Mouse (Mus musculus) forebrain, embryonic 16.5 days (tissue): ENCODE measurements around the gene Duoxa2. TPM values are rescaled to one million over a fixed set of nuclear protein-coding genes. Genes with fewer than 3 reads are reported as not detected.
"Not testable (repeated sequence)": the region's sequence is repeated elsewhere in the genome, so short reads cannot be mapped to it uniquely, and the experiment has no call there.

Source experiments
- ATAC-seq: fragments of 200-750 bp; cut with Nextera tagmentation; 2 replicates; pipeline ENCODE4 v1.8.0; 2017; ENCODE audit warnings: mild to moderate bottlenecking, moderate library complexity
- H3K27ac ChIP-seq: fragments of 300-500 bp; sonication (generic); 2 replicates; pipeline ENCODE4 v1.5.1; 2014; ENCODE audit warnings: low read length, control low read depth
- H3K27me3 ChIP-seq: fragments of 300-500 bp; sonication (generic); replicated peaks from 2 replicates; pipeline ENCODE4 v1.6.1; 2014; ENCODE audit warnings: low read length; ENCODE audit not compliant: control insufficient read depth, insufficient read depth
- H3K36me3 ChIP-seq: fragments of 300-500 bp; sonication (generic); 2 replicates; pipeline ENCODE4 v1.6.1; 2014; ENCODE audit not compliant: control insufficient read depth, insufficient read depth
- H3K4me1 ChIP-seq: fragments of 300-500 bp; sonication (generic); replicated peaks from 2 replicates; pipeline ENCODE4 v1.6.1; 2014; ENCODE audit warnings: low read length; ENCODE audit not compliant: control insufficient read depth, insufficient read depth
- H3K4me2 ChIP-seq: fragments of 300-500 bp; sonication (generic); 2 replicates; pipeline ENCODE4 v1.6.1; 2014; ENCODE audit warnings: mild to moderate bottlenecking, low read length, control low read depth
- H3K4me3 ChIP-seq: fragments of 300-500 bp; sonication (generic); replicated peaks from 2 replicates; pipeline ENCODE4 v1.5.1; 2014; ENCODE audit warnings: mild to moderate bottlenecking, low read length, control low read depth
- H3K9ac ChIP-seq: fragments of 300-500 bp; sonication (generic); replicated peaks from 2 replicates; pipeline ENCODE4 v1.6.1; 2014; ENCODE audit warnings: low read depth, low read length, control low read depth
- H3K9me3 ChIP-seq: fragments of 300-500 bp; sonication (generic); 2 replicates; pipeline ENCODE4 v1.6.1; 2016; ENCODE audit warnings: low read length; ENCODE audit not compliant: control insufficient read depth
- WGBS: fragments of 180-500 bp; shearing (Covaris S2); extraction: QIAGEN DNeasy Blood & Tissue Kit; methylation state at CpG from one replicate; pipeline ENCODE4 v1.1.7; 2014; 5-methylcytosine and 5-hydroxymethylcytosine counted together
- polyA plus RNA-seq: library from polyadenylated mRNA; unstranded; fragments of >200 nt; fragmentation: Nextera tagmentation; extraction: Ambion mirVana; gene quantifications from 2 replicates; pipeline ENCODE4 v1.2.1, GENCODE M21; 2015

Gene Duoxa2
- polyA plus RNA-seq, 1 experiment from 2014 or later = not detected

DNA sequence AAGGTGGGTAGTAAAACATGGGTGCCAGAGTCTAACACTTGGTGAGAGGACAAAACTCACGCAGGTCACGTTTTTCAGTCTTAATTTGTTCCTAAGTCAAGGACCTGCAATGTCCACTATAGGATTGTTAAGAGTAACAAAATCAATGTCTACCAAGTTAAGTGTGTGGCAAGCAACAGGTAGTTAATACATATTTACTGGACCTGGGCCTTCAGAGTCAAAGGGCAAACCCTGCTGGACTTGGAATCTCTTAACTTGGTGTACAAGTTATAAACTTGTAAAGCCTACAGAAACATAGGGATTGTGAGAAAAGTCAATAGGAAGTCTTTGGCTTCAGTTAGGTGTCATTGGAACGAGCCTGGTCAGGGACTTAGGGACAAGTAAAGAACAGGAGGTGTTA is 25.9 kb downstream of the Duoxa2 start:
- no peaks in the 10 kb centered on the region for H3K36me3 ChIP-seq
- H3K4me3 ChIP-seq = no peak overlapping the region

DNA sequence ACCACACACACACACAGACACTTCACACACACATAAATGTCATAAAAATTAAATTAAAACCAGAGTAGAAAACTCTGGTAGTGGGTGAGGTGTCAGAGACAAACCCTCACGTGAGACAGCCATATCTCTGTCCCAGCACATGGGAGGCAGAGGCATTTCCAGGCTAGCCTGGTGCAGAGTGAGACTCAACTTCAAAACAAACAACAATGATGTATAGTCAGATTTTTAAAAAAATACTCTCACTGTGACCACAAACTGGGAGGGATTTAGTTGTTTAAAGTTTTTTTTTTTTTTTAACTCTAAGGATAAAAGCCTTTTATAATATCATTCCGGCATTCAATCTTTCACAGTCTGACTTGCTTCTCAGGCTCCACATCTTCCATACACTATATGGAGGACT is 26.7 kb downstream of the Duoxa2 start:
- Histone ChIP-seq H3K4me3 (no peak overlapping the region), H3K9me3 (no peaks in the 10 kb centered on the region), H3K4me1 (no peaks in the 10 kb centered on the region), H3K4me2 (no peak overlapping the region), H3K27me3 (no peaks in the 10 kb centered on the region), H3K27ac (no peak overlapping the region), H3K36me3 (no peaks in the 10 kb centered on the region), H3K9ac (no peak overlapping the region)
- no peak for ATAC-seq
- 69% methylated on average over 2 of the region's 2 CpGs for WGBS

More for the DNA sequence above, 25.9 kb downstream of the Duoxa2 start:
- Histone ChIP-seq H3K4me1 (no peaks in the 10 kb centered on the region), H3K4me2 (no peak overlapping the region), H3K27me3 (no peaks in the 10 kb centered on the region), H3K27ac (no peak overlapping the region), H3K9ac (no peak overlapping the region), H3K9me3 (no peaks in the 10 kb centered on the region)
- 75% methylated on average over 3 of the region's 3 CpGs for WGBS
- no peak for ATAC-seq

DNA sequence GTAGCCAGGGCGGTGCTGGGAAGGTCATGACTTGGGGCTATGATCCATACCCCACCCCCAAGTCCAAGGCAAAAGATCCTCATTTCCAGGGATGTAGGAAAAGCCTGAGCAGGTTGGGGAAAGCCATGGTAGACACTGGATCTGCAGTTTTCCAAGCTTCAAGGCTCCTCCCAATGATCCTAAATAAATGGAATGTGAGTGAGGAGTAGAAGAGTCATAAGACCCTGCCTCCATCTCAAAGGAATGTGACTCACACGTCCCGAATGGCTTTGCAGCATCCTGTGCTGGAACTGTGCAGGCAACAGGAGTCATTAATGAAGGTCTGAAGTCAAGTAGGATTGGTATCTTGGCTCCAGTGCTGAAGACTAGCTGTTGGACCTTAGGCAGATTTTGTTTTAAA is 29.3 kb downstream of the Duoxa2 start:
- Histone ChIP-seq H3K4me1 (no peaks in the 10 kb centered on the region), H3K4me3 (no peak overlapping the region), H3K27ac (no peak overlapping the region), H3K36me3 (no peaks in the 10 kb centered on the region), H3K9ac (no peak overlapping the region), H3K27me3 (no peaks in the 10 kb centered on the region), H3K4me2 (no peak overlapping the region), H3K9me3 (no peaks in the 10 kb centered on the region)
- no peak for ATAC-seq
- 81% methylated on average over 3 of the region's 3 CpGs for WGBS

DNA sequence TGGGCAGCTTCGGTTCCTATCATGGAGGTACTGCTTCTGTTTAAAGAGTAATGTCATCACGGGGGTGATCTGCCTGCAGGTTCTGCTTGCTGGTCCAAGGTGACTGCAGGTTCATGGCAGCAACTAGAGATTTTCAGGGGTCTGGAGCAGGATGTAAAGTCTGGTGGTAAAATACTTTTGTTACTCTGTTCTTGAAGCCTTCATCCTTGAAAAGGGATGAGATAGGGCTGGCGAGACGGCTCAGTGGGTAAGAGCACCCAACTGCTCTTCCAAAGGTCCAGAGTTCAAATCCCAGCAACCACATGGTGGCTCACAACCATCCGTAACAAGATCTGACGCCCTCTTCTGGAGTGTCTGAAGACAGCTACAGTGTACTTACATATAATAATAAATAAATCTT is 31.6 kb downstream of the Duoxa2 start:
- H3K9me3 ChIP-seq, H3K4me3 ChIP-seq, H3K9ac ChIP-seq, H3K27ac ChIP-seq, H3K4me2 ChIP-seq, ATAC-seq, H3K36me3 ChIP-seq, H3K27me3 ChIP-seq, H3K4me1 ChIP-seq: not testable (repeated sequence)
- 77% methylated on average over 6 of the region's 6 CpGs for WGBS

DNA sequence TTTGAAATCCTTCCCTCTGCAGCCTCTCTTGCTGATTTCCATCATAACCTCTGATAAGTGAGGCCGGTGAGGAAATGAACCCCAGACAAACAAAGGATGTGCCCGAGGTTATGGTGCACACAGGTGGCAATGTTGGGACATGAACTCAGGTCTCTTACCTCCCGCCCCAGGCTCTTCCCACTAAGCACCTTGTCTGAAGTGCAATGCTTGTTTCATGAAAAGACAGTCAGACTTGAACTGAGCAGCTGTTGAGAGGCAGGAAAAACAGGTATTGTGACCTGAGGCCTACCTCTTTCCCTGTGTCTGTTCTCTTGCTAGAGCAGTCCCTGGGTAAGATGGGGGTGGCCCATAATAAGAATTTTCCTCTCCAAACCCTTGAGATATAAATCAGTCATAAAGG is 33.5 kb downstream of the Duoxa2 start:
- Histone ChIP-seq H3K27me3 (no peaks in the 10 kb centered on the region), H3K4me2 (no peak overlapping the region), H3K36me3 (no peaks in the 10 kb centered on the region), H3K4me3 (no peak overlapping the region), H3K4me1 (no peaks in the 10 kb centered on the region), H3K9ac (no peak overlapping the region), H3K27ac (no peak overlapping the region), H3K9me3 (no peaks in the 10 kb centered on the region)
- no peak for ATAC-seq
- 94% methylated on average over 3 of the region's 3 CpGs for WGBS

DNA sequence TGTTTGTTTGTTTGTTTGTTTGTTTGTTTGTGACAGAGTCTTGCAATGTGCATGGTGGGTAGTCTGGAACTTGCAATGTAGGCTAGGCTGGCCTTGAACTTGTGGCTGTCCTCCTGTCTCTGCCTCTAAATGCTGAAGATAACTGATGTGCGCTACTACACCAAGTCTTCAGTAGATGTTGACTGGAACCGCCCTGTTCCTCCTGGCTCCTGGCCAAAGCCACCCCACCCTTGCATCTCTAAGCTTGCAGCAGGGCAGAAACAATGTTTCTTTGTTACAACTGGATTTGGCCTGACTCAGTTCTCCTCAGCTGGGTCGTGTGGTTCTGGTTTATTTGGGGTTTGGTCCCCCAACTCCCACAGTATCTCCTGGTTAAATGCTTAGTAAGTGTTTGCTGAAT is 35.5 kb downstream of the Duoxa2 start:
- Histone ChIP-seq H3K36me3 (no peaks in the 10 kb centered on the region), H3K27me3 (no peaks in the 10 kb centered on the region), H3K9ac (no peak overlapping the region), H3K4me3 (no peak overlapping the region), H3K4me2 (no peak overlapping the region), H3K9me3 (no peaks in the 10 kb centered on the region), H3K4me1 (no peaks in the 10 kb centered on the region), H3K27ac (no peak overlapping the region)
- no peak for ATAC-seq
- WGBS = 60% methylated on average over 3 of the region's 3 CpGs

DNA sequence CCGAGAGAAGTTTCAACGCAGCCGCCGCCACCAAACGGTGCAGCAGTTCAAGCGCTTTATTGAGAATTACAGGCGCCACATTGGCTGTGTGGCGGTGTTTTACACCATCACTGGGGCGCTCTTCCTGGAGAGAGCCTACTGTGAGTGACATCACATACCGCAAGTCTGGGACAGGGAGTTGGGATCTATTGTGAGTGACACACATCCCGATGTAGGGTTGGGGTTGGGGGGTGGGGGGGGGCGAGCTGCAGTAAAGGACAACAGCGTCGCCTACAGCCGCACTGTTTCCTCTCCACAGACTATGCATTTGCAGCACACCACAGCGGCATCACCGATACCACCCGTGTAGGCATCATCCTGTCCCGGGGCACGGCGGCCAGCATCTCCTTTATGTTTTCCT is 38.6 kb downstream of the Duoxa2 start:
- 70% methylated on average over 20 of the region's 21 CpGs for WGBS
- H3K9ac ChIP-seq = 0 out of 2 replicates have a peak overlapping the region, but pooled peaks have one; percentile 19
- H3K27me3 ChIP-seq = no peaks in the 10 kb centered on the region
- H3K36me3 ChIP-seq = no peaks in the 10 kb centered on the region
- H3K9me3 ChIP-seq = no peaks in the 10 kb centered on the region
- peak overlapping the region; percentile 19 for H3K4me3 ChIP-seq
- no peak overlapping the region for H3K27ac ChIP-seq
- no peaks in the 10 kb centered on the region for H3K4me1 ChIP-seq
- 0 out of 2 replicates have a peak, but pooled peaks have one; percentile 28 for ATAC-seq
- H3K4me2 ChIP-seq = peak overlapping the region; percentile 29

DNA sequence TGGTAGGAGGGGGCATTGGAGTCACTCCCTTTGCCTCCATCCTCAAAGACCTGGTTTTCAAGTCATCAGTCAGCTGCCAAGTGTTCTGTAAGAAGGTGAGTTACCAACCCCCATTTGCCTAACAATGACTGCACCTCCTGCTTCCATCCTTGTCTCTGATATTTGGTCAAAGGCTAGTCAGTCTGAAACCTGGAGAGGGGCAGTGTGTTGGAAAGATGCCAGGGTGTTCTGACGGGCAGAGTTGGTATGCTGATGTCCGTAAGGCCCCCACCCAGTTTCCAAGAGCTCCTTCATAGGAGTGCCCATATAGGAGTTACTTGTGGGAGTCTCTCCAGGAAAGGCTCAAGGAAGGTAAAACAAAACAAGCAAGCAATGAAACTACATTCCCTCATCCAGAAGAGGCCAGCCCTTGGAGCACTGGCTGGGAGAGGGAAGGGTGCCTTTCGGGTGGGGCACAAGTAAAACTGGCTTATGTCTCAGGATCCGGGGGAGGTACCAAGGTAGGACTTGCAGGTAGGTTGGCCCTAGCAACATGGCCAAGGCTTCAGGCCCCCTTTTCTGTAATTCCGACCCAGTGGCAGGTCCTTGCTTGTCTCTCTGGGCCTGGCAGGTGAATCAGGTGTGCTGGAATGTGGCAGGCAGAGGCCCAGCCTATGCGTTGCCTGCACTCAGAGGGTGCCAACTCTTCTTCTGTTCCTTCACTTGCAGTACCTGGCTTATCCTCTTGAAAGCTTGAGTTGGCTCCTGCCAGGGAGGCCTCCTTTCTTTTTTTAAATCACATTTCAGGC is 46.6 kb downstream of the Duoxa2 start:
- H3K4me1 ChIP-seq = peaks cover 18% of the 10 kb centered on the region
- H3K9ac ChIP-seq = no peak overlapping the region
- no peaks in the 10 kb centered on the region for H3K9me3 ChIP-seq
- WGBS = 86% methylated on average over 6 of the region's 6 CpGs
- H3K4me3 ChIP-seq = no peak overlapping the region
- H3K27ac ChIP-seq = no peak overlapping the region
- no peak for ATAC-seq
- no peaks in the 10 kb centered on the region for H3K36me3 ChIP-seq
- H3K27me3 ChIP-seq = no peaks in the 10 kb centered on the region
- no peak overlapping the region for H3K4me2 ChIP-seq

DNA sequence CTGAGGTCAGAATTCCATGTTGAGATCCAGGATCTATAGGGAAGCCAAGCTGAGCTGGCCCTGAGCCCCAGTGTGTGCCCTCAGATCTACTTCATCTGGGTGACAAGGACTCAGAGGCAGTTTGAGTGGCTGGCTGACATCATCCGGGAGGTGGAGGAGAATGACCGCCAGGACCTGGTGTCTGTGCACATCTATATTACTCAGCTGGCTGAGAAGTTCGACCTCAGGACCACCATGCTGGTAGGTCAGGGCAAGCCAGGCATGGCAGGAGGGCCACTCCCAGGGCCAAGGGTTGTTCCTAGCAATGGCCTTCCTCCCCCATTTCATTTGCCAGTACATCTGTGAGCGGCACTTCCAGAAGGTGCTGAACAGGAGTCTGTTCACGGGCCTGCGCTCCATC is 47.5 kb downstream of the Duoxa2 start:
- peaks cover 24% of the 10 kb centered on the region for H3K4me1 ChIP-seq
- not testable (repeated sequence) for H3K27ac ChIP-seq, H3K9me3 ChIP-seq, H3K9ac ChIP-seq, H3K4me2 ChIP-seq, H3K27me3 ChIP-seq, H3K4me3 ChIP-seq, H3K36me3 ChIP-seq, ATAC-seq
- WGBS = 90% methylated on average over 6 of the region's 6 CpGs

DNA sequence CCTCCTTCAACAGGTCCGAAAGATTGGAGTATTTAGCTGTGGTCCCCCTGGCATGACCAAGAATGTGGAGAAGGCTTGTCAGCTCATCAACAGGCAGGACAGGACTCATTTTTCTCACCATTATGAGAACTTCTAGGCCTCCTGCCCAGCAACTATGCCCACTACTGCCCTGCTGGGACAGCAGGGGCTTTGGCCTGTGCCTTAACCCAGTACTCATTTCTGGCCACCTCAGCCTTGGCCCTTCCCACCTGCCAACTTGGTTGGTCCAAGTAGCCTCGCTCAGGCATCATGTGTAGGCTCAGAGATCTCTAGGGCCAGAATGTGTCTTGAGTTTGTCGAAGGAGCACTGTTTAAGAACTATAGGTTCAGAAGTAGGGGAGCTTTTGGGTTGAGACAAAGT is 48.6 kb downstream of the Duoxa2 start:
- Histone ChIP-seq H3K36me3 (no peaks in the 10 kb centered on the region), H3K4me1 (peaks cover 35% of the 10 kb centered on the region), H3K4me3 (no peak overlapping the region), H3K27me3 (no peaks in the 10 kb centered on the region), H3K9ac (no peak overlapping the region), H3K27ac (no peak overlapping the region), H3K9me3 (no peaks in the 10 kb centered on the region), H3K4me2 (no peak overlapping the region)
- 85% methylated on average over 3 of the region's 3 CpGs for WGBS
- no peak for ATAC-seq
